Mouse (Mus musculus) retina, postnatal 7 days (tissue): ENCODE data around the gene Mpv17l2.
A peak's percentile ranks its signal among the peaks of the same experiment; 100 is the strongest.

Experiments used
- DNase-seq: peaks from one replicate; pipeline ENCODE4 v3.0.0-alpha.2; 2012; ENCODE audit warnings: low read depth, low spot score

Mpv17l2 gene

GRCm38 (mm10) chr8:70790846-70791245, 30.1 kb upstream of the Mpv17l2 start:
- no peak for DNase-seq

- no peak for DNase-seq
Observed at GRCm38 (mm10) chr8:70789046-70789445, 28.3 kb upstream of the Mpv17l2 start.

GRCm38 (mm10) chr8:70787941-70788667, 27.4 kb upstream of the Mpv17l2 start:
- DNase-seq: no peak

- no peak for DNase-seq
Observed at GRCm38 (mm10) chr8:70787051-70787445, 26.3 kb upstream of the Mpv17l2 start.

GRCm38 (mm10) chr8:70786291-70787050, 25.7 kb upstream of the Mpv17l2 start:
- no peak for DNase-seq

DNA sequence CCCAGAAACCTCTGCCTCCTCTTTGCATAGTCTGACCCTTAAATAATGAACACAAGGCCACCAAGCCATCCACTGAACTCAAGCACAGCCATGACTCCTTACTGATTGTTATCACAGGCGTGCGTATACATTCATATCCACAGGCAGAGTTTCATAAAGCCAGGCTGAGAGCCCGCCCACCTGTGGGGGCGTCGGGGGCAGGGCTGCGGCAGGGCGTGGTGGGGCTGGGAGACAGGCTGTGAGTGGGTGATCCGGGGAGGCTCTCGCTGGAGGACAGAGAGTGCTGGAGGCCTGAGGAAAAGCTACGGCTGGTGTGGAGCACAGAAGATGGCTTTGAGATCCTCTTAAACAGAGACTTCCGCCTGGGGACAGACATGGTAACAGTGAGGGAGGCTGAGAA, 19.3 kb upstream of the Mpv17l2 start:
- no peak for DNase-seq

DNA sequence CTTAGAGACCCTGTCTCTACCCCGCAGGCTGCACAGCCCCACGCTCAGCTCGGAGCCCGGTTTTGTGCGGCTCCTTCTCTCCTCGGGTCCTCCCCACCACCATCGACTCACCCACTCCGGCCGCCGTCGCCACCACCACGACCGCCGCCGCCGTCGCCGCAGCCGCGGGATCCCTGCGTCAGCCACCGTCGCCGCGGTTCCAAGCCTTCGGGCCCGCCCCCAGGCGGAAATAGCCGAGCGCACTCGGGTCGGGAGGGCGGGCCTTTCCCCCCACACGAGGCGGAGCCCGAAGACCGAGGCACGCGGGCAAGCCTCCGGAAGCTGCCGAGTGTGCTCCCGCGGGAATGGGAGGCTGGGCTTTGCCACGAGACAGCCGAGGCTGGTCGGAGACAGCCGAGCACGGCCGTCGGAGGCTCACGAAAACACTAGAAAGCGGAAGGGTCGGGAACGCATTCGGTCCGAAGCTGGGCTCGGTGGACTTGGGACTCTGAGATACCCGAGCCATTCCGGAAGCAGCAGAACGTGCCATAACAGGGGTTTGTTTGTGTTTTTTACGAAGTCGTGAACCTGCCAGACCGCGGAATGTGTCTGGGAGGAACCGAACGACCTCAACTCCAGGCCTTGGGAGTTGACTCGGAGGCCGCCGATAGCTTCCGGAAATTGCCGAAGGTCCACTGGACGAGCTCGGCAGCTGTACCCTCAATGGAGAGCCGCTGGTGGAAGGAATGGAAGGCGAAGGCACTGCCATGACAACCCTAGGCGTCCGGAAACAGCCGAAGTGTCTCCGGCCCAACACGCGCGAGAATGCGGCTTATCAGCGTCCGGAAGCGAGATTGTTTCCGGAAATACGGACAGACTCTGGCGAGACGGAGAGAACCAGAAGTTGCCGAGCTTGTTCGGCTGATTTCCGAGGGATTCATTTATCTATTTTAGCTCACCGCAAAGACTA, 16.0 kb upstream of the Mpv17l2 start, which contains the start of gene Pik3r2:
Gene Pik3r2 (minus strand): TSS at position 218 of the 949 bp plus-strand sequence.
- peak; percentile 98 for DNase-seq

- DNase-seq: no peak
Observed at GRCm38 (mm10) chr8:70775851-70776495, 15.2 kb upstream of the Mpv17l2 start.

DNA sequence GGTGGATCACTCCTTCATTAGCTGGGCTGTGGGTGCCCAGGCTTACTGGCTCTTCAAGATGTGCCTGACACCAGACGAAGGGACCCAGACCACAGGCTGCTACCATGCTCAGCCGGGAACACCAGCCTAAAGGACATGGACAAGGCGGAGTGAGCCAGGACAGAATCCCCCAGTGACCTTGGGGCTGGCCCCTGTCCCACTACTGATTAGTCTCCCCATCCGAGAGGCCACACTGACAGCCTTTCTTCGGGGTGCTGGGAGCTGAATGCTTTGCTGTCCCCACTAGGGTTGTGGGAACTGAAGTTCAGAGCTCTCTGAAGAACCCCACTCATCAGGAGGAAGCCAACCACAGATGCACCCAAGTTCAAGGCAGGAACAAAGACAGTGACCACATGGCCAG, 14.5 kb upstream of the Mpv17l2 start:
- no peak for DNase-seq

DNA sequence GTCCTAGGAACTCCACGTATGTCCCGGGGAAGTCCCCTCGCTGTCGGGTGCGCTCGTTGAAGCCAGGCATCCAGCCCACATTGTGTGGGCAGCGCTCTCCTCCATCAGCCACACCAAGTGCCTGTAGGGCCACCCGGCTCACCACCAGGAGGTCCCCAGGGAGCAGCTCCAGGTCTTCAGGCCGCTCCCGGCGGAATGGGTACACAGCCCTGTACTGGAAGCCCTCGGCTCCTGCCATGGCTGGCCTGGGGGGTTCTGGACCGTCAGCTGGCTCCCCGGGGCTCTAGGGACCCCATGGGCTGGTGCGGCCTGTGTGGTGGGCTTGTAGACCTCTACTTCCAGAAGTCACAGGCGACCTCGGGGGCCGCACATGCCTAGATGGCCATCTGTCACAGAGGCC, 14.0 kb upstream of the Mpv17l2 start:
- no peak for DNase-seq

DNA sequence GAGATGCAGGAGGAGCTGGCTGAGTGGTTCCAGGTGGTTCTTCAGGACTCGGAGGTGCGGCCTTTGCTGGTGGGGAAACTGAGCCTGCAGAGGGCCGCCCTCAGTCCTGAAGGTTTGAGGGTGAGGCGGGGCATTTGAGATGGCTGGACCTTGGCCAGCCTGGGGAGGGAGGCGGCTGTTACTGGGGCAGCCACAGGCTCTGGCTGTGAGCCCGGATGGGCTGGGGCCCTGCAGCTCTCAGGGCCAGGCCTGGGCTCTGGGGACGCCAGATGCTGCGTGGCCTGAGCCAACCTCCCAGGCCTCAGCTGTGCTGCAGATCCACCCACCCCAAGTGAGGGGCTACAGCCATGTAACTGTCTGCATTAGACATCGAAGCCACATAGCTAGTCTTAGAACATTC, 13.1 kb upstream of the Mpv17l2 start:
- no peak for DNase-seq

DNA sequence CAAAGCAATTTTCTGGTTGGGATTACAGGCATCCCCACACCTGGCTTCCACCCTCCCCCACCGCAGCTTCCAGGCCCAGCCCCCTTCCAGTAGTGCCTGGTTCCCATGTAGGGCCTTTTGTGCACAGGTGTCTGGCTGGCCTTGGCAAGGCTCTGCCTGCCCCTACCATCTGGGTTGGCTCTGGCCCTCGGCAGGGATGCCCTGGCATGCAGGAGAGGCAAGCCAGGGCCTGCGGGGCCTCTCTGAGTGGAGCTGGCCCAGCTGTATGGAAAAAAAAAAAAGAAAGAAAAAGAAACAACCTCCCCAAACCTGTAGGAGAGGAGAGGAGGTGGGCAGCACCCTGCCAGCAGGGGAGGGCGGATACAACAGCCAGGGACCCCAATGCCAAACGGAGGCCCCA, 12.7 kb upstream of the Mpv17l2 start:
- DNase-seq: no peak

DNA sequence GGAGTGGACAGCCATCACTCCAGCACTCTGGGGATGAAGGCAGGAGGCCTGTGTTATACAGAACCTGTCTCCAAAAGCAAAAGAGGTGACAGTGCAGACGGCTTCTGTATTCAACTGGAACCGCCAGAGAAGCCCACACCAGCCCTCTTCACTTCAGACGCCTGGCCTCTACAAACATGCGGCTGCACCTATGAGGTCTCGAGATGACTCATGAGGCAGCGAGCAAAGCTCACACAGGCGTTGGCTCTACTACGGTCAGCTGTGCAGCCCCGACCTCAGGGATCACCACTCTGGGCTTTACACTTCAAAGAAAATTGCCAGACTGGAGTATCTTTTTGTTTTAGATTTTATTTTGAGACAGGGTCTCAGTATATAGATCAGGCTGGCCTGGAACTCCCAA, 12.1 kb upstream of the Mpv17l2 start:
- DNase-seq: no peak

DNA sequence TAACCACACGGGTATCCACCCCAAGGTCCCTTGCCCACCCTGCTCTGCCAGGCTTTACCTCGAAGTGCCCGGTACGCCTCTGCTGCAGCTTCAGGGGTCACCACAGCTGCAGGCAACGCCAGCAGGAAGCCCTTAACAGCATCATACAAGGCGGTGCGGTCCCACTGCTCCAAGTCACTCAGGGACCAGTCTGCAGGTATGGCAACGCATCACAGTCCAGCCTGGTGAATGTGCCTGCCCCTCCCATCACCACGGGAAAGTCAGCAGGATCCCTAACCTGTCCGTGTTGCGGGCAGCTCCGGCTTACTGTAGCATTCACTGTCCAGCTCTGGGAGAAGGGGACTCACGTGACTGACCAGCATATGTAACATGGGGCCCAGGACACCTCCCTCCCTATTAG, 11.3 kb upstream of the Mpv17l2 start:
- DNase-seq: no peak

DNA sequence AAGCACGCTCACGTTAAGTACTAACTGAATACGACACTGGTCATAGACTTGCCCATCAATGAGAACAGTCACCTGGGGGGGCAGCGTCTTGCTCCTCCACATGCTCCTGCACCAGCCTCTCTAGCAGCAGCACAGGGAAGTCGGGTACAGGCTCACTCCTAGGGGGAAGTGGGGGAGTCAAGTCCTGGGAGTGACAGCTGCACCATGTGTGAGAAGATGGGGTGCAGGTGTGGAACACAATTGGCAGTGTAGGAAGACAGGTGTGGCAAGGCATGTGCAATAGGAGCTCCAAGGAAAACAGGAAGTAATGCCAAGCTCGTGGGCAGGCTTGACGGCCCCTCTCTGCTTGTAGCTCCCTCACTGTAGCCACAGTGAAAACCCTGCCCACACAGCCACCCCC, 10.5 kb upstream of the Mpv17l2 start:
- no peak for DNase-seq

DNA sequence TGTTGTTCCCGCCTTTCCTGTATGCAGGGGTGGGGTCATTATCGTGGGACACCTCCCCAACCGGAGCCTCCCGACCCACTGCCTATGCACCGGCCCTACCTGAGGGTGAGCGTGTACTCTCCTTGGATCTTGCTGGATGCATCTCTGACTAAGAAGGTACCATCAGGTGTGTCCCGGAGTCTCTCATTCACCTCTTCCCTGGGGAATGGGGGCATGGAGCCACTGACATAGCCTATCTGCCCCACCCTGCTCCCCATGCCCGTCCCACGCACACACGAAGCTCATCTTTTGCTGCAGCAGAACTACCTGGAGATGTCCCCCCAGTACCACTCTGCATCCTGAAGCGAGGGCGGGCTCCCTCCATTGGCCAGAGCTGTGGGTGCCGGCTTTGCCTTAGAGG, 10.0 kb upstream of the Mpv17l2 start:
- DNase-seq: no peak

GRCm38 (mm10) chr8:70769858-70770257, 9.1 kb upstream of the Mpv17l2 start:
- DNase-seq: no peak

DNA sequence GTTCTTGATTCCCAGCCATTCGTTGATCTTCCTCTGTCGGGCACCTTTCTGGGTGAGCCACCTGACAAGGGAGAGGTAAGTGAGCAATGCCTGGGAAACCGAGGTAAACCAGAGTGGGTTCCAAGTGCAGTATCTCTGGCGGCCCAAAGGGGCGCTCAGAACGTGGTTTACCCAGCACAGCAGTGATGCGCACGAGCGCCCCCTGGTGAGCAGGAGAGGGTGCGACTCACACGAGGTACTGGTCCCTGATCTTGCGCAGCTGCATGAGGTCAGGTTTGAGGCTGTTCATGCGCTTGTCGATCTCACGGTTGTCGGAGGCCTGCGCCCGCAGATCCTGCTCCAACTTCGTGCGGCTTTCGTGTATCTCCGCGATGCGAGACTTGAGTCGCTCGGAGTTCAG, 8.6 kb upstream of the Mpv17l2 start:
- peak; percentile 88 for DNase-seq

- DNase-seq: no peak
Observed at GRCm38 (mm10) chr8:70768956-70769355, 8.2 kb upstream of the Mpv17l2 start.

DNA sequence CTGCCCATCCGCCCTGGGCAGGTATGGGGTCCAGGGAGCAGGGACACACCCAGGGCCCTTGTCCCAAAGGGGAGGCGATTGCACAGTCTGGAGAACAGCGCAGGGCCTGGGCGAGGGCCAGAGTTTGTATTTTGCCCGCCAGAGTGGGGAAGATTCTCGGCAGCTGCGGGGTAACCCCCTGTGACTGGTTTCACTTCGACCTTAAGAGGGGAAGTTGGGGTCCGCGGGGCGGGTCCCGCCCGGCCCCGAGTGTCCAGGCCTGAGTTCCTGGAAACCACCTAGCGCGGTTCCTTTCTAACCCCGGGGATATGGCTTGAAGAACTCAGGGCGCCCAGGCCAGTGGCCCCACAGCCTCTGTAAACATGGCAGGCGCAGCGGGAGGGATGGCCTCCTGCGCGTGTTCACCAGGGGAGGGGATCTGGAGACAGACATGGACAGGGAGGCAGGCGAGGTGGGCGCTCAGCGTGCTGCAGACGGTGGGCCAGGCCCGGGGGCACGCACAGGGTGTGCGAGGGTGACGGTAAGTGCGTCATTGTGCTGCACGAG, 7.6 kb upstream of the Mpv17l2 start:
- no peak for DNase-seq

- no peak for DNase-seq
Observed at GRCm38 (mm10) chr8:70767503-70767902, 6.8 kb upstream of the Mpv17l2 start.
